Mouse (Mus musculus) liver, embryonic 14.5 days (tissue): ENCODE results near the gene Stard3.

ENCODE experiments used
- CTCF ChIP-seq: IDR thresholded peaks from 2 replicates; pipeline ENCODE4 v1.5.1; 2016; ENCODE audit warnings: antibody characterized with exemption, low read depth, control low read depth
- EP300 ChIP-seq: IDR thresholded peaks from 2 replicates; pipeline ENCODE4 v1.6.1; 2016; ENCODE audit warnings: antibody characterized with exemption, low read depth

DNA sequence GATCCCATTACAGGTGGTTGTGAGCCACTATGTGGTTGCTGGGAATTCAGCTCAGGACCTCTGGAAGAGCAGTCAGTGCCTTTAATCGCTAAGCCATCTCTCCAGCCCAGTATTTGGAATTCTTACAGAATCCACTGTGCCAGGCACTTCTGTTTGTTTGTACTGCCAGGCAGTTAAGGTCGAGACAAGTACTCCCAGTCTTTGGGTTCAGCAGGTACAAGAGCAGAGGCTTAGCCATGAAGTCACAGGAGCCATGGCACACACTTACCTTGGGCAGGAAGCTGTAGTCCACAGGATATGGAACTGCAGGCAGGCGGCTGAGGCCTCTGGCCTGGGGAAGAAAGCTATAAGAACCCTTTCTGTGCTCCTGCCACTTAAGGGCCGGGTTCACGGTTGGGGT, 5.6 kb downstream of the Stard3 start:
- no peak for TF ChIP-seq CTCF
- TF ChIP-seq EP300: no peak
